ENCODE assay signal across 23 mouse cellular contexts in the genomic region with DNA sequence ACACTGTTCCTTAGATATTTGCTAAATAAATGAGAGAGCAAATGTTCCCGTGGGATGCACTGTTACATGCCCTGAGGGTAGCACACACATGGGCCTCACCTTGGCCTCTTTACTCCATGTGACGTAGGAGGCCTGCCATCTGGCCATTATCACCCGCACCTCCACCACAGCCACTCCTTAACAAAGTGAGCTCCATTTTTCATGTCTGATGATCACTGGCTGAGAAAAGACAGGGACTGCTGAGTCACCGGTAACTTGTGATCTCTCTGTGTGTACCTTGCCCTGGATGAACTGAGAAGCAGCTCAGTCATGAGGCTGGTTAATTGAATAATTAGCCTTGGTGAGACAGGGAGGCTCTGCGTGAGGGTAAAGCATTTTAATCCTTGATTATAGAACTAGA. TPM values are rescaled to one million over a fixed set of nuclear protein-coding genes. Genes with fewer than 3 reads are reported as not detected.
DNase-seq lines count a peak whose midpoint lies in the region; ATAC-seq lines count a peak whose summit lies in the region.
"Had no signal": no experiment of that assay in that cellular context is flagged by ENCODE, and none has a peak within 500 bp of the region (broad histone marks: within the 10 kb centered on the region; RNA-seq: fewer than 3 reads in every experiment).

No protein-coding gene starts in this region.

- no peaks in the 10 kb centered on the region for H3K9me3 ChIP-seq in intestine, embryonic 16.5 days (ENCODE audit: control insufficient read depth, low read length)
- no peaks in the 10 kb centered on the region for H3K9me3 ChIP-seq in hindbrain, embryonic 16.5 days (ENCODE audit: control insufficient read depth, low read length)
- H3K9me3 ChIP-seq: embryonic facial prominence, embryonic 13.5 days; forebrain, embryonic 10.5 days; hindbrain, embryonic 13.5 days; limb, embryonic 10.5 days; midbrain, embryonic 15.5 days had no signal

- 0 out of 2 replicates have a peak overlapping the region, but pooled peaks have one; percentile 4 for H3K27ac ChIP-seq in intestine, embryonic 16.5 days (ENCODE audit: low read length)
- H3K27ac ChIP-seq in hindbrain, embryonic 16.5 days (ENCODE audit: low read depth, low read length): no peak overlapping the region
- H3K27ac ChIP-seq: embryonic facial prominence, embryonic 13.5 days; forebrain, embryonic 10.5 days; gastrocnemius, adult 2 months; heart, adult 2 months; hindbrain, embryonic 13.5 days; limb, embryonic 10.5 days; midbrain, embryonic 15.5 days had no signal

- H3K4me3 ChIP-seq in intestine, embryonic 16.5 days (ENCODE audit: low read length): no peak overlapping the region
- H3K4me3 ChIP-seq in hindbrain, embryonic 16.5 days (ENCODE audit: low read length): no peak overlapping the region
- H3K4me3 ChIP-seq: embryonic facial prominence, embryonic 13.5 days; forebrain, embryonic 10.5 days; gastrocnemius, adult 2 months; heart, adult 2 months; hindbrain, embryonic 13.5 days; limb, embryonic 10.5 days; midbrain, embryonic 15.5 days had no signal

- no peak overlapping the region for H3K9ac ChIP-seq in intestine, embryonic 16.5 days (ENCODE audit: low read depth, low read length)
- H3K9ac ChIP-seq in hindbrain, embryonic 16.5 days (ENCODE audit: low read depth, low read length): no peak overlapping the region
- H3K9ac ChIP-seq: embryonic facial prominence, embryonic 13.5 days; hindbrain, embryonic 13.5 days; lung, embryonic 14.5 days; midbrain, embryonic 15.5 days had no signal

- DNase-seq in cerebellum, adult 9-11 months: peak; percentile 7
- DNase-seq in adrenal gland, adult 8-10 months: peak; percentile 34
- peak; percentile 36 for DNase-seq in kidney, postnatal 14 days
- DNase-seq in lung, postnatal 36 days: no peak
- DNase-seq in left cerebral cortex, adult 8-10 months (ENCODE audit: low spot score in 2 of 2): no peak
- DNase-seq: cerebellum, adult 8-10 months; gastrocnemius, adult 2 months; heart, adult 2 months; heart, postnatal 10 days; lung, embryonic 14.5 days; retina, postnatal 1 day; thymus, adult 18-20 months had no signal

- 58% methylated on average over 5 of the region's 5 CpGs for WGBS in intestine, embryonic 16.5 days
- WGBS in hindbrain, embryonic 16.5 days: 76% methylated on average over 5 of the region's 5 CpGs

- H3K27me3 ChIP-seq in intestine, embryonic 16.5 days (replicated peaks; ENCODE audit: control insufficient read depth, insufficient read depth, low read length): no peaks in the 10 kb centered on the region
- H3K27me3 ChIP-seq in hindbrain, embryonic 16.5 days (replicated peaks; ENCODE audit: control insufficient read depth, insufficient read depth, low read length): no peaks in the 10 kb centered on the region
- H3K27me3 ChIP-seq: CH12.LX; embryonic facial prominence, embryonic 13.5 days; hindbrain, embryonic 13.5 days; midbrain, embryonic 15.5 days had no signal

- H3K4me1 ChIP-seq in intestine, embryonic 16.5 days (ENCODE audit: control insufficient read depth, insufficient read depth, low read length): peaks cover 8% of the 10 kb centered on the region; the same call in 1 of the 2 replicates
- H3K4me1 ChIP-seq in hindbrain, embryonic 16.5 days (ENCODE audit: control insufficient read depth, insufficient read depth, low read depth, low read length): no peaks in the 10 kb centered on the region
- H3K4me1 ChIP-seq: embryonic facial prominence, embryonic 13.5 days; forebrain, embryonic 10.5 days; hindbrain, embryonic 13.5 days; limb, embryonic 10.5 days; midbrain, embryonic 15.5 days had no signal

- no peaks in the 10 kb centered on the region for H3K36me3 ChIP-seq in intestine, embryonic 16.5 days (ENCODE audit: control insufficient read depth, insufficient read depth, low read length)
- H3K36me3 ChIP-seq in hindbrain, embryonic 16.5 days (ENCODE audit: control insufficient read depth, insufficient read depth, low read length): no peaks in the 10 kb centered on the region
- H3K36me3 ChIP-seq: embryonic facial prominence, embryonic 13.5 days; forebrain, embryonic 10.5 days; hindbrain, embryonic 13.5 days; limb, embryonic 10.5 days; midbrain, embryonic 15.5 days had no signal

- no peak for ATAC-seq in cerebellum, adult (ENCODE audit: insufficient number of reproducible peaks, low FRiP score, low TSS enrichment)
- ATAC-seq in intestine, embryonic 16.5 days: peak; percentile 84
- no peak for ATAC-seq in hindbrain, embryonic 16.5 days
- ATAC-seq: activated CD4-positive, CD25-positive, alpha-beta regulatory T cell, adult 4 months; midbrain, embryonic 15.5 days had no signal

- no peak overlapping the region for H3K4me2 ChIP-seq in intestine, embryonic 16.5 days (ENCODE audit: low read depth, low read length)
- no peak overlapping the region for H3K4me2 ChIP-seq in hindbrain, embryonic 16.5 days (ENCODE audit: low read length)
- H3K4me2 ChIP-seq: embryonic facial prominence, embryonic 13.5 days; hindbrain, embryonic 13.5 days; liver, embryonic 11.5 days; lung, embryonic 14.5 days; midbrain, embryonic 15.5 days had no signal

RNA-seq across cellular contexts. Expression of gene Gch1, which starts 52.6 kb away (rescaled TPM):
- total RNA-seq in adrenal gland, adult 8-10 months (2022): 10 to 100 TPM; 54.1 to 98.5 (median 75.2) TPM
- polyA plus RNA-seq in intestine, embryonic 16.5 days (2015; fragmentation: Nextera tagmentation; extraction: Ambion mirVana): 11.1 and 13.3 TPM in 2 replicates
- 5.5 and 6.3 TPM in 2 replicates for polyA plus RNA-seq in hindbrain, embryonic 16.5 days (2015; fragmentation: Nextera tagmentation; extraction: Ambion mirVana)
- 1 to 10 TPM in 2 of 4 experiments, under 1 TPM in 2; 0.63 to 1.1 (median 1.0) TPM for total RNA-seq in left cerebral cortex, adult 8-10 months (2022)

Comparison
In these comparisons a context has a peak if more than half of its experiments do, and no peak if none do; other contexts are left out.
1. DNase-seq: peak in cerebellum, adult 9-11 months (single experiment), adrenal gland, adult 8-10 months (single experiment) and kidney, postnatal 14 days (single experiment); none in lung, postnatal 36 days (single experiment) and left cerebral cortex, adult 8-10 months (0 of 2).
2. RNA of gene Gch1, which starts 52.6 kb away (total RNA-seq): 54.1 to 98.5 TPM in adrenal gland, adult 8-10 months; 0.63 to 1.1 TPM in left cerebral cortex, adult 8-10 months; every median in the first group is over 10 times any median in the second.